Mouse (Mus musculus) heart, postnatal 36 days (tissue): Measurements from ENCODE around the gene Utrn. TPM values are rescaled to one million over a fixed set of nuclear protein-coding genes. Genes with fewer than 3 reads are reported as not detected.
A peak's percentile ranks its signal among the peaks of the same experiment; 100 is the strongest.

Source experiments
- DNase-seq, 2 experiments: peaks; one replicate each; pipeline ENCODE4 v3.0.0; 2021 to 2022
- intact Hi-C: fragments of 180-260 bp; cut with DNase I; formaldehyde crosslinking; loops from one replicate; pipeline ENCODE4 v1.15.1; 2025
- total RNA-seq, 2 experiments: library from RNA; stranded (reverse); gene quantifications; 2 replicates each; pipeline ENCODE4 v1.2.3; 2021

The Utrn gene
- total RNA-seq, 2 experiments from 2014 or later = 65.5 to 73.0 TPM

GRCm38 (mm10) chr10:12841497-12841896 is 27.7 kb downstream of the Utrn start:
- intact Hi-C loops = no loop called here
- no peak for DNase-seq

DNA sequence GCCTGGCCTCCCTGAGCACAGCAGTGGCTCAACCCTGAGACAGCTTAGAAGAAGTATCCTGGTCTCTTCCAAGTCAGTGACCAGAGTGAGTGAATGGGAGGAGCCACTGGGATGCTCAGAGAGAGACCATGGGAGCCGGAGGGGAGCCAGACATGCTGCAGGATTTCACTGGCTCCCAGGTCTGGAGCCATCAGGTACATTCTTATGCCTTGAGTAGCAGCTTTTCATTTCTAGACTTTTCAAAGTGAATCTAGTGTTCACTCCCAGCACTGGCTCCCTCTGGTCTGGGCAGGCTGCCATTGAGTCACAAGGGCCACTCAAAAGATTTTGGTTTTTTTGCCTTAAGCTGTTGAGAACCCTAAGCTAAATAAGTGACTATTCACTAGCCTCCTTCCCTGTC is 31.5 kb downstream of the Utrn start:
- DNase-seq = peak in 1 of 2 experiments; percentile 40
- intact Hi-C loops = no loop called here

DNA sequence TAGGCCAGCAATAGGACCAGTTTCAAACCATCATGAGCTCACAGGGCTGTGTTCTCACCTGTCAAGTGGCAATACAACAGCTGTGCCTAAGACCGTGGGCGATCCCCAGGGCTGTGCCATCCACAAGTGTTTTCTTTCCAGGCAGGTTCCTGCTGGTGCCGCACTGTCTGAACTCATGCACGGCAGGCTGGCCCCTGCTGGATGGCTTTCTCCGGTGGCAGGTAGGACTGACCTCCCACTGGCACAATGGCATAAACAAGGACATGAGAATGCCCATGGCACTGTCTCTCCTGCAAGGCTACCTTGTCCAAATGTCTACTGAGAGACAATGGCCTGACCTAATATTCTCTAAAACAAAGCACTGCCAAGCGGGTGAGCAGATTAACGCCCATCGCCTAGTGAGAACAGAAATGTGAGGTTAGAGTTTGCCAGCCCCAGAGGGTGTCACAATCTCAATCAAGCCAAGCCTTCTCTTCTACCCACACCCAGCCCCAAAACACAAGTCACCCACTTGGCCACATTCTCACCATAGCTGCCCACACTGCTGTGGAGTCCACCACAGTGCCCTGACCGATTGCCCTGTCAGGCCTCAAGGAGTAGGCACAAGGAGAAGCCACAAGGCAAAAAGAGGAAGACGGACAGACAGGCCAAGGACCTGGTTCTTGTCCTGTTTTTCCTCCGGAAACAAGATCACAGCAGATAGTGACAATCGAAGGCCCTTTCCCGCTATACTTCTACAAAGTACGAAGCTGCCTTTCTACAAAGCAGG is 32.9 kb downstream of the Utrn start:
- intact Hi-C loops = no loop called here
- no peak for DNase-seq

- DNase-seq = no peak
- intact Hi-C loops = no loop called here
Observed at GRCm38 (mm10) chr10:12834215-12834614, 35.0 kb downstream of the Utrn start.

- DNase-seq = no peak
- intact Hi-C loops = no loop called here
Observed at GRCm38 (mm10) chr10:12832163-12832562, 37.0 kb downstream of the Utrn start.

- intact Hi-C loops = loop anchor here (5.0 kb wide), 1 partner anchor 40 kb away; the partner anchor contains the start of gene Utrn
- DNase-seq = no peak
Observed at GRCm38 (mm10) chr10:12827778-12828177, 41.4 kb downstream of the Utrn start.

DNA sequence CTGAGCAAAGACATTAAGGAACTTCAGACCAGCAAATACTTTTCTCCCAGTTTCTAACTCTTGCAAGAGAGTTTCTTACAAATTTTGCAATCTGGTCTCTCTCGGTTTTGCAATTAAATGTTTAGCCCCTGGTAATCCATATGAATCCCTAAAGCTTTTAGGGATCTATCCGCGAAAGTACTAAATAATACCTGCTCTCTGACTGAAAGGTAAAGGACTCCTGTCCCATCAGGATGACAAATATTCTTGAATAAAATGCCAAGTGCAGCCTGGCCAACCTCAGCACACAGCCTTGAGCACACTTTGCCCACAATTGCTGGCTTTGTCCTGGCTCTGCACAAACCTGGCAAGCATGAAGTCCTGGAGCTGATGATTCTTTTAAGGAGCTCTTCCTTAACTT is 41.9 kb downstream of the Utrn start:
- no peak for DNase-seq
- intact Hi-C loops = loop anchor here (5.0 kb wide), 1 partner anchor 40 kb away; the partner anchor contains the start of gene Utrn

DNA sequence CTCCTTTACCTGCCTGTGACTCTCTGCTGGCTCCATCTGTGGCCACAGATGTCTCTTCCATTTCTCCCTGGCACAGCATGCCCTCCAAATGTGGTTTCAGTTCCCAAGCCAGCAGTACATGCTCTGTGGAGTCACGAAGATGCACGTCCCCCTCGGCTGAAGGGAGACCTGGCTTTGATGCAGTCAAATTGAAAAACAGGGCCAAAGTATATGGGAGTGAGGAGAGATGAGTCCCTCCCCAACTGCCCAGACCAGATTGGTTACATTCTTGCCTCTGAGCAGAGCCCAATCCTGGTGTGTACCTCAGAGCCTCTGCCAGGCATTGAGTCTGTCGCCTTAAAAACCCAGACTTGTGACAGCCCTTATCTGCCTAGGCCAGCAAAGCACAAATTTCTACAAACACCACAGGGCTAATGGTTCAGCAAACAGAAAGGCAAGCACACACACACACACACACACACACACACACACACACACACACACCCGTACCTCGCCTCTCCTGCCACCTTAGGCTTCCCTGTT is 42.3 kb downstream of the Utrn start:
- intact Hi-C loops = loop anchor here (5.0 kb wide), 1 partner anchor 40 kb away; the partner anchor contains the start of gene Utrn
- DNase-seq = no peak

DNA sequence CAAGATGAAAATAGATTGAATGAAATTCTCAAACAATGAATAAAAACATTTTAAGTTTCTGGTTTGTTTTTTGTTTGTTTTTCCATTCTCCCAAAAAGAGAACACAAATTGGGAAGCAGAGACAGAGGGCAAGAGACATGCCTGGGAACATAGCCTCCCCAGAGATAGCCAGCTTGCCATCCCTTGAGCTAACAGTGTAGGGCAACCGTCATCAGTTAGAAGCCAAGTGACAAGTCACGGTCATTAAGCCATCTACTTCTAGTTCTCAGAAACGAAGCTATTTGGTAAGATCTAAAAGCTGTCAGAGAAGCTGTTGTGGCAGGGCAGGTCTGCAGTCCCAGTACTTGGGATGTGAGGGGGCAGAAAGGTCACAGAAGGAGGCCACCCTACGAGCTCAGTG is 44.8 kb downstream of the Utrn start:
- intact Hi-C loops = no loop called here
- DNase-seq = no peak

DNA sequence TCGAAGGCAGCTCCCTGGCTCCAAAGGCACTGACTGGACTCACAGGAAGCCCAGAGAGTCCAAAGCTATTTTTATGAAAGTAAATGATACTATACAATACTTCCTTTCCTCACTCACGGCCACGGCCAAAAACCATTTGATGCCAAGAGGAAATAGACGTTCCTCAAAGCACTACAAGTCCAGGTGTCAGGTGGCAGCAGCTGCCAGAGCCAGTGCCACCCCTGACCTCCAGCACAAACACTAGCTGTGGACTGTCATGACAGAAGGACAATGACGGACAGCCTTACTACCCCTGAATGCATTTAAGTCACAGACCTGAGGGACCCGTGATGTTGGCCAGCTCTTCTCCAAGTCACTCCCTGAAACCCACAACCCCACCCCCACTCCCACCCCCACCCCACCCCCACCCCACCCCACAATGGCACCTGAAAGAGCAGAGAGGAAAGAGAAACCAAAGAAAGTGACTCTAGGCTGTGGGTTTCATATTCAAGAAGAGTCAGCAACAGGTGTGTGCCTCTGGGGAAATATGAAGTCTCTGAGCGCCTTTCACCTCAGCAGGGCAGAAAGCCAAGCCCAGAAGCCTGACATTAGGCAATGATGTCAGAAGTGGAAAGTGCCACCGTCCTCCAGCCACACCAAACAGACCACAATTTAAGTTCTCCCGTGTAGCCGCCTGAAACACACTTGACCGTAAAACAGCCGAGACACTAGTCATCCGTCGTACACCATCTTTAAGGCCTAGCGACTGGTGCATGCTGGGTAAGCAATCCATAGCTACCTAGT is 45.5 kb downstream of the Utrn start:
- no peak for DNase-seq

DNA sequence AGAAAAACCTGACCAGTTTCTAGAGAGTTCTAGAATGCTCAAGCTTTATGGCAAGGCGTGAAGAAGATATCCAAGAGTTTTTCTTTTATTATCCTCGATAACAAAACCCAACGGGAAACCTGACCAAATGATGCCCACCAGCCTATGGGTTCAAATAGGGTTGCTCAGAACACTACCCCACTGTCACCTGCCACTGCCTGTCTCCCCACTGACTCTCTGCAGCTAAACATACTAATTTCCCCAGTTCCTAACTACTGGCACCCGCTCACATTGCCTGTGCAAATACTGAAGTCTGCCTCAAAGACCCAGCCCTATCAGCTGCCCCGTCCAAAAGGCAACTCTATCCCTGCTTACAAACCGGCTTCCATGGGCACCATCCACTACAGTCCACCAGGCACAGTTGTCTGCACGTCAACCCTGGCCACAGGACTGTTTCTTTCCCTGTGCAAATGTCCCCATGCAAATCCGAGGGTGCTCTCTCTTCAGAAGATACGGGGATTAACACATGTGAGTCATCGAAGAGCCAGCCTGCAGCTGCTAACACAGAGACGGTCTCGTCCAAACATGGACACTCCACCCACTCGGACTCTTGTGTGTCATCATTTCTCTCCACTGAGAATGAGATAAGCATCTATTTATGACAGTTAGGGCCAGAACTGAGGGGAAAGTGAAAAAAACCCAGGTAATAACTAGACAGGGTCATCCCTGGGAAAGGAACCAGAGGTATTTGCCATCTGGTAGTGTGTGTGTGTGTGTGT is 48.0 kb downstream of the Utrn start:
- no peak for DNase-seq
- intact Hi-C loops = no loop called here

More for the DNA sequence above, 45.5 kb downstream of the Utrn start:
- intact Hi-C loops = no loop called here

GRCm38 (mm10) chr10:12817409-12817808 is 51.8 kb downstream of the Utrn start:
- intact Hi-C loops = no loop called here

DNA sequence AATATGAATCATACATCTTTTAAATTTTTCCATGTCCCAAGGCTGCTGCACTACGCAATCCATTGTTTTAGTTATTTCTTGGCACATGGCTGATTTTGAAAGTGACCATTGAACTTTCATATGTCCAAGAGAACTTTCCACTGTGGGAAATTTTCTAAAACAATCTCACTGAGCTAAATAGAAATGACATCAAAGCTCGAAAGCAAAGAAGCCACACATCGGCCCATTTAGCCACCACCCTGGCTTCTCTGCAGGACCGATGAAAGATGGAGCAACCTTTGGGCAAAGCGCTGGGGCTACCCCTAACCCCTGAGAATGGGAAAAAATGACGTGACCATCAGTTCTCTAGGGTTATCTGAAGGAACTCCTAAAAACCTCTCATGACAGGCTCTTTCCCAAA is 52.6 kb downstream of the Utrn start:
- intact Hi-C loops = no loop called here
- no peak for DNase-seq

More at GRCm38 (mm10) chr10:12817409-12817808, 51.8 kb downstream of the Utrn start:
- peak; percentile 61 to 65 for DNase-seq

DNA sequence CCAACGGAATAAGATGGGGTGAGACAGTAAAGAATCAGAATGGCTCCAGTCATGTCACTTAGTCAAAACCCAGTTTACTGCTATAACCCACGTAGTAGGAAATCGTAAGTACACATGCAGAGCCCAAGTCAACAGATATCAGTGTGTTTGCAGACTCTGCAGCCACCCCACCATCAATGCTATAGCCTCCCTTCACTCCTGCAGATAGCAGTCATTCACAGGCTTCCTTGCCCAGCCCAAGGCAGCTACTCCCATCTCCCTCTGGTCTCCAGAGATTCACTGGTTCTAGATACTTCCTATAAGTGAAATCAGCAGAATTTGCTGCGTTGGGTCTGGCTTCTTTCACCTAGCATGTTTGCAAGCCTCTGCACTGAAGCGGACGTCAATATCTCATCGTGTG is 54.8 kb downstream of the Utrn start:
- intact Hi-C loops = loop anchor here (5.0 kb wide), 2 partner anchors 77 to 108 kb away; no protein-coding TSS in a partner anchor
- no peak for DNase-seq

DNA sequence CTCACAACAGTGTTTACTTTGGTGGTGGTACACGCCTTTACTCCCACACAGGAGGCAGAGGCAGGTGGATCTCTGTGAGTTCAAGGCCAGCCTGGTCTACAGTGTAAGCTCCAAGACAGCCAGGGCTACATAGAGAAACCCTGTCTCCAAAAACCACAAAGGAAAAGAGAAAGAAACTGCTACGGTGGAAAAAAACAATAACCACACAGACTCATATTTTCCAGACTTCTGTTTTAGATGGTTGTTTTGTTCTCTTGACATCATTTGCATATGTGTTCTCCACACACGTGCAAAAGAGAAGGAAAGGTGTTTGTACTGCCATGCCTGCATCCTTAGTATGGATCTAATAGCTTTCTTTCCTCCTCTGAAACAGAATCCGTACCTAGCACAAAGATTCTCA is 55.3 kb downstream of the Utrn start:
- intact Hi-C loops = loop anchor here (2.0 to 5.0 kb wide), 3 partner anchors 55 to 108 kb away; partner anchors contain the start of gene Utrn
- no peak for DNase-seq

GRCm38 (mm10) chr10:12813211-12813811 is 55.9 kb downstream of the Utrn start:
- peak; percentile 52 to 58 for DNase-seq
- intact Hi-C loops = loop anchor here (2.0 to 5.0 kb wide), 3 partner anchors 55 to 109 kb away; partner anchors contain the start of gene Utrn

- intact Hi-C loops = loop anchor here (2.0 to 5.0 kb wide), 3 partner anchors 56 to 110 kb away; partner anchors contain the start of gene Utrn
- DNase-seq = no peak
Observed at GRCm38 (mm10) chr10:12812680-12813079, 56.5 kb downstream of the Utrn start.

- intact Hi-C loops = loop anchor here (5.0 kb wide), 2 partner anchors 74 to 111 kb away; no protein-coding TSS in a partner anchor
- DNase-seq = no peak
Observed at GRCm38 (mm10) chr10:12810816-12811215, 58.3 kb downstream of the Utrn start.

DNA sequence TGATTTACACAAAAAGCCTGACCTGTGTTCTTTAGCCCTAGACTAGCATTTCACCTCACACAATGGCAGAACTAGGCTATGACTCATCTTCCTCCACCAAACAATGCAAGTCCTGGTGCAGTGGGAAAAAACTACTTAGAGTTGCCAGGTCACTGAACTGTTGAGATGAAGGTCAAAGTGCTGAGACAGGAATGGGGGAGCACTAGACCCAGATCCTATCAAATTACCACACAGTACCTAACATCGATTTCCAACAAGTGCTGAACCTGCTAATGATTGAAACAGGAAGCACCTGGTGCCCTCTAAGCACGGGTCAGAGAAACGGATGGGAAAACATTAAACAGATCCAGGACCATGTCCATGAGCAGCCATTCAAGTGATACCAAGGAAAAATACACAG is 59.5 kb downstream of the Utrn start:
- DNase-seq = no peak

GRCm38 (mm10) chr10:12808467-12808866 is 60.7 kb downstream of the Utrn start:
- DNase-seq = no peak

More for the DNA sequence above, 59.5 kb downstream of the Utrn start:
- intact Hi-C loops = loop anchor here (5.0 kb wide), 2 partner anchors 72 to 113 kb away; no protein-coding TSS in a partner anchor

More at GRCm38 (mm10) chr10:12808467-12808866, 60.7 kb downstream of the Utrn start:
- intact Hi-C loops = no loop called here
